Mouse (Mus musculus): ENCODE data around the gene Btbd2.

DNA sequence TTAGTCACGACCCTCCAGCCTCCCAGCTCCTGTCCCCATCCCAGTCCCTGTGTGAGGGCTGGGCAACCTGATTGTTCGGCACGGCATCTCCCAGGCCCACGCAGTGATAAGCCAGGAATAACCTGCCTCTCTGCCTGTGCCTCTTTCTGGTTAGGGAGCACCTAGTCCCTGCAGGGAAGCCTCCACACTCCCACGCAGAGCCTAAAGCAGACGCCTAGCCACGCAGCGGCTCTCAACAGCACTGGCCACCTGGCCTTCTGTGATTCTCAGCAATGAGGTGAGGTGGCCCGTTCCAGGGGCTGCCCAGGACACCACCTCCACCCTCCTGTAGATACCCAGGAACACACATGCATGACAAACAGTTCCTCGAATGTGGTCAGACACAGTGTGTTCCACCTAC lies 6.5 kb downstream of the Btbd2 start:
- TF ChIP-seq CTCF (IDR thresholded peaks at IDR 0.05; ENCODE audit: extremely low read depth, insufficient read depth, insufficient read length, insufficient replicate concordance): no peak
- no peak for TF ChIP-seq POLR2A (IDR thresholded peaks at IDR 0.05; ENCODE audit: low read depth, low read length)
